Mouse (Mus musculus): ENCODE measurements at regions not wholly inside any gene's neighbourhood (a gene's known extent, or its start where the extent isn't known, plus 50 kb on each side); places are given as distances from the start of the nearest gene placed in this dataset.

DNA sequence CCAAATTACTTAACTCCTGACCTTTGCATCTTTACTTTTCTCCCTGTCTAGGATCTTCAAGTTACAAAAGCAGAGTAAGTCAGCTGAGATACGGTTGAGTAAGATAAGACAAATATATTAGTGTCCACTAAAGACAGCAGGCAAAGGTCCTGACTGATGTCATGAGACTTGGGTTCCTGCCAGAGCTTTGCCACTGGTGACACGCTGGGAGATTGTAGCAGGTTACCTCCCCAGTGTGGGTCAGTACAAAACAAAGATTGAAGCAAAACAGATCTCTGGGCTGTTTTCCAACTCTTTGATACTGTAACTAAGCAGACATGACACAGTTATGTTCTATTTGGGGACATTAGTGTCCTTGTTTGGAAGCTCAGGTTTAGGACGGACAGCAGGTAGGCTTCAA lies 146.3 kb upstream of the Igf1 start:
- Histone ChIP-seq H3K4me3 (ENCODE audit: low read depth, low read length) (no peak overlapping the region), H3K4me2 (ENCODE audit: low read depth, low read length) (no peak overlapping the region), H3K9me3 (replicated peaks; ENCODE audit: control insufficient read depth, low read length) (no peaks in the 10 kb centered on the region), H3K4me1 (ENCODE audit: control insufficient read depth, insufficient read depth, low read length) (no peaks in the 10 kb centered on the region), H3K36me3 (replicated peaks; ENCODE audit: control insufficient read depth, insufficient read depth, low read depth, low read length) (no peaks in the 10 kb centered on the region), H3K9ac (replicated peaks; ENCODE audit: low read length) (no peak overlapping the region), H3K27me3 (ENCODE audit: control insufficient read depth, insufficient read depth, low read length) (no peaks in the 10 kb centered on the region), H3K27ac (replicated peaks; ENCODE audit: low read depth, low read length) (no peak overlapping the region)
- 62% methylated on average over 3 of the region's 3 CpGs for WGBS
- ATAC-seq (replicated peaks; ENCODE audit: insufficient number of reproducible peaks, low FRiP score, low TSS enrichment, low read depth) (no peak), DNase-seq (ENCODE audit: low spot score) (no peak)

DNA sequence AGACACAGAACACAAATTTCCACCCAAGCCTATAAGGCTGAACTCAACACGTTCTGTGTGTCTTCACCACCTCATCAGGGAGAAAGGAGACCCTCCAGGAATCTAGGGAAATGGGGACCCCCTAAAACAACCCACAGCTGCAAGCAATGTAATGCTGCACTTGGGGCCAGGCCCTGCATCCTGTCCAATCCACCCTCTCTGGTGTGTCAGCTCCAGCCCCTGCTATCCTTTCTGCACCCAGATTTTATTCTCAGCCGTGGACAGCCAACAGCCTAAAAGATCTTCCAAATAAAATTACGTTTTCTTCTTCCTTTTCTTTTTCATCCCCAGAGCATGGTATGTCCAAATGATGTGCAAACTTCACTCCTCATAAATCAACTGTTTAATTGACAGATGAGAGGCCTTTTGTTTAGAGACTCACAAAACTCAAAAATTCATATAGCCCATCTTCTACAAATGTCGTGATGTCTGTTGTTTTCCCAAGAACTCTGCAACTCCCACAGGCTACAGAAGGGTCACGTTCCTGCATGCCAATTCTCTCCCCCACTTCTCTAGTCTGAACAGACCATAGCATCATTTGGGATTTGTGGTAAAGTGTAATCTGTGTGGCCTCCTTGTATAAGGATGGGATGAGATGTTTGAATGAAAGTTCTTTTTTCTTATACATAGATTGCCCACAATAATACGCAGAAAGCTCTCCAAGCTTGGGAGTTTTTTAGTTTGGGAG lies 142.0 kb upstream of the Igf1 start:
- no peaks in the 10 kb centered on the region for H3K9me3 ChIP-seq (replicated peaks; ENCODE audit: control insufficient read depth, low read length)
- H3K4me1 ChIP-seq (ENCODE audit: control insufficient read depth, insufficient read depth, low read length), result no peaks in the 10 kb centered on the region
- no peak for DNase-seq (ENCODE audit: low spot score)
- H3K4me3 ChIP-seq (ENCODE audit: low read depth, low read length), result no peak overlapping the region
- 83% methylated on average over 6 of the region's 6 CpGs for WGBS
- no peaks in the 10 kb centered on the region for H3K36me3 ChIP-seq (replicated peaks; ENCODE audit: control insufficient read depth, insufficient read depth, low read depth, low read length)
- H3K27ac ChIP-seq (replicated peaks; ENCODE audit: low read depth, low read length), result no peak overlapping the region
- no peak for ATAC-seq (replicated peaks; ENCODE audit: insufficient number of reproducible peaks, low FRiP score, low TSS enrichment, low read depth)
- no peak overlapping the region for H3K4me2 ChIP-seq (ENCODE audit: low read depth, low read length)
- H3K27me3 ChIP-seq (ENCODE audit: control insufficient read depth, insufficient read depth, low read length), result no peaks in the 10 kb centered on the region
- no peak overlapping the region for H3K9ac ChIP-seq (replicated peaks; ENCODE audit: low read length)

DNA sequence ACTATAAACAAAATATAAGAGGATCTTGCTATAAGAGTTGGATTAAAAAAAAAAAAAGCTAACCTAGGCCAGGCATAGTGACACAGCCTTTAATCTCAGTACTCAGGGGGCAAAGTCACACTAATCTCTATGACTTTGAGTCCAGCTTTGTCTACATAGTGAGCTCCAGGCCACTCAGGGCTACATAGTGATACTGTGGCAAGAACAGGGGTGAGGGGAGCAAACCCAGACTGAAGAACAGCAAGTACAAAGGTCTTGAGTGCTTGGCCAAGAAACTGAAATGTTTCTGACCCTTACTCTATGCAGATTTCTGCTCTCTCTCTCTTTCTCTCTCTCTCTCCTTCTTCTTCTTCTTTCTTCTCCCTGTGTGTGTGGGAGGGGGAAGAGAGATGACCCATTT lies 140.9 kb upstream of the Igf1 start:
- H3K36me3 ChIP-seq (replicated peaks; ENCODE audit: control insufficient read depth, insufficient read depth, low read depth, low read length), result no peaks in the 10 kb centered on the region
- H3K4me2 ChIP-seq (ENCODE audit: low read depth, low read length), result no peak overlapping the region
- H3K27me3 ChIP-seq (ENCODE audit: control insufficient read depth, insufficient read depth, low read length), result no peaks in the 10 kb centered on the region
- H3K4me1 ChIP-seq (ENCODE audit: control insufficient read depth, insufficient read depth, low read length), result no peaks in the 10 kb centered on the region
- no peak overlapping the region for H3K9ac ChIP-seq (replicated peaks; ENCODE audit: low read length)
- DNase-seq (ENCODE audit: low spot score), result no peak
- ATAC-seq (replicated peaks; ENCODE audit: insufficient number of reproducible peaks, low FRiP score, low TSS enrichment, low read depth), result no peak
- no peaks in the 10 kb centered on the region for H3K9me3 ChIP-seq (replicated peaks; ENCODE audit: control insufficient read depth, low read length)
- no peak overlapping the region for H3K27ac ChIP-seq (replicated peaks; ENCODE audit: low read depth, low read length)
- no peak overlapping the region for H3K4me3 ChIP-seq (ENCODE audit: low read depth, low read length)

DNA sequence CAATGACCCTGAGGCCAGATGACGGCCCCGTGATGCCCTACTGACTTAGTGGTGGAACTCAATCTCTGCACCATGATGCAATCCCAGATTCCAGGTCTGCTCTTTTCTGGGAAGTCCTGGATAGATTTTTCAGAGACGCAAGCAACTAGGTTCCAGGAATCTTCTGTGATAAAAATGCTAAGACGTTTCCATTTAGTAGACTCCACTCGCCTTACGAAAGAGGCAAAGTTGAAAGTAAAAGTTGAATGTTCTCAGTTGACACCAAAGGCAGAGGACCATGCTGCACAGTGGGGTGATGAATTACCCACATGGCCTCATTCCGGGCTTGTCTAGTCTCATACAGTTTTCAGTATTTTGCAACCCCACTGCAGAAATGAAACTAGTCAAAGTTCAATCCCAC lies 139.6 kb upstream of the Igf1 start:
- H3K9me3 ChIP-seq (replicated peaks; ENCODE audit: control insufficient read depth, low read length), result no peaks in the 10 kb centered on the region
- DNase-seq (ENCODE audit: low spot score) (no peak), ATAC-seq (replicated peaks; ENCODE audit: insufficient number of reproducible peaks, low FRiP score, low TSS enrichment, low read depth) (no peak)
- H3K27ac ChIP-seq (replicated peaks; ENCODE audit: low read depth, low read length), result no peak overlapping the region
- WGBS, result 91% methylated on average over 7 of the region's 7 CpGs
- H3K36me3 ChIP-seq (replicated peaks; ENCODE audit: control insufficient read depth, insufficient read depth, low read depth, low read length), result no peaks in the 10 kb centered on the region
- no peak overlapping the region for H3K9ac ChIP-seq (replicated peaks; ENCODE audit: low read length)
- H3K4me3 ChIP-seq (ENCODE audit: low read depth, low read length), result no peak overlapping the region
- no peaks in the 10 kb centered on the region for H3K27me3 ChIP-seq (ENCODE audit: control insufficient read depth, insufficient read depth, low read length)
- no peak overlapping the region for H3K4me2 ChIP-seq (ENCODE audit: low read depth, low read length)
- H3K4me1 ChIP-seq (ENCODE audit: control insufficient read depth, insufficient read depth, low read length), result no peaks in the 10 kb centered on the region

DNA sequence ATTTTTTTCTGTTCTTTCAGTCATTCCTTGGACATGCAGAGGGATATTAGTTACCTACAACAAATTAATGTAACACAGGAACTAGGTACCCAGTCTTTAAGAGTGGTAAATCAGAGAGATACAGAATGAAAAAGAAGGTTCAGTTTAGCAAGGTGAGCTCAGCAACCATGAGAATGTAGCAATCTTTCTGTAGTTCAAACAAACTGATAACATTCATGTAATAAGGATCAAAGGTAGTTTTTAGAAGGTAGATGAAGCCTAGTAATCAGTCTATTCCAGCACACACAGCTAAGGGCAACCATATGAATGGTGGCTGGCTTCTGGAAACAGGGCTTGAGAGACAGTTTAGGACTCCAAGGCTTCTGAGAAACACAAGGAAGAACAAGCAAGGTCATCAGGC lies 138.1 kb upstream of the Igf1 start:
- Histone ChIP-seq H3K4me2 (ENCODE audit: low read depth, low read length) (no peak overlapping the region), H3K4me3 (ENCODE audit: low read depth, low read length) (no peak overlapping the region), H3K27ac (replicated peaks; ENCODE audit: low read depth, low read length) (no peak overlapping the region), H3K9me3 (replicated peaks; ENCODE audit: control insufficient read depth, low read length) (no peaks in the 10 kb centered on the region), H3K4me1 (ENCODE audit: control insufficient read depth, insufficient read depth, low read length) (no peaks in the 10 kb centered on the region), H3K36me3 (replicated peaks; ENCODE audit: control insufficient read depth, insufficient read depth, low read depth, low read length) (no peaks in the 10 kb centered on the region), H3K27me3 (ENCODE audit: control insufficient read depth, insufficient read depth, low read length) (no peaks in the 10 kb centered on the region), H3K9ac (replicated peaks; ENCODE audit: low read length) (no peak overlapping the region)
- ATAC-seq (replicated peaks; ENCODE audit: insufficient number of reproducible peaks, low FRiP score, low TSS enrichment, low read depth) (no peak), DNase-seq (ENCODE audit: low spot score) (no peak)

DNA sequence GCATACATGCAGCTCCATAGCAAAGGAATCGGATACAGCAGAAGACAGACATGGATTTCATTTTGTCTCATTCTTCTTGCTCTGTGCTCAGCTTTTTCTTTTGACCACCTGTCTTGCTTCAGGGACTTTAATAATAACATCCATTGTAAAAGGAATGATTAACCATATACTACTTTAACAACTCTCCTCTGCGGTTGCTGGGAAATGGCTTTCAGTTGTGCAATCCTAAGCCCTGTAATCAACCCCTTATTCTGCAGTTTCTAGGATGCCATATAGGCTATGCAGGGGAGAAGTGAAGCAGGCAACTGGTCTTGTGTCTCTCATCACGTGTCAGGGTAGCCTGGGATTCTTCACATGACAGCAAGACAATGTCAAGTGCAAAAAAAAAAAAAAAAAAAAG lies 135.8 kb upstream of the Igf1 start:
- no peaks in the 10 kb centered on the region for H3K9me3 ChIP-seq (replicated peaks; ENCODE audit: control insufficient read depth, low read length)
- no peaks in the 10 kb centered on the region for H3K36me3 ChIP-seq (replicated peaks; ENCODE audit: control insufficient read depth, insufficient read depth, low read depth, low read length)
- ATAC-seq (replicated peaks; ENCODE audit: insufficient number of reproducible peaks, low FRiP score, low TSS enrichment, low read depth) (no peak), DNase-seq (ENCODE audit: low spot score) (no peak)
- H3K27me3 ChIP-seq (ENCODE audit: control insufficient read depth, insufficient read depth, low read length), result no peaks in the 10 kb centered on the region
- H3K27ac ChIP-seq (replicated peaks; ENCODE audit: low read depth, low read length), result no peak overlapping the region
- no peaks in the 10 kb centered on the region for H3K4me1 ChIP-seq (ENCODE audit: control insufficient read depth, insufficient read depth, low read length)
- 81% methylated on average over 3 of the region's 3 CpGs for WGBS
- H3K9ac ChIP-seq (replicated peaks; ENCODE audit: low read length), result no peak overlapping the region
- no peak overlapping the region for H3K4me3 ChIP-seq (ENCODE audit: low read depth, low read length)
- H3K4me2 ChIP-seq (ENCODE audit: low read depth, low read length), result no peak overlapping the region

DNA sequence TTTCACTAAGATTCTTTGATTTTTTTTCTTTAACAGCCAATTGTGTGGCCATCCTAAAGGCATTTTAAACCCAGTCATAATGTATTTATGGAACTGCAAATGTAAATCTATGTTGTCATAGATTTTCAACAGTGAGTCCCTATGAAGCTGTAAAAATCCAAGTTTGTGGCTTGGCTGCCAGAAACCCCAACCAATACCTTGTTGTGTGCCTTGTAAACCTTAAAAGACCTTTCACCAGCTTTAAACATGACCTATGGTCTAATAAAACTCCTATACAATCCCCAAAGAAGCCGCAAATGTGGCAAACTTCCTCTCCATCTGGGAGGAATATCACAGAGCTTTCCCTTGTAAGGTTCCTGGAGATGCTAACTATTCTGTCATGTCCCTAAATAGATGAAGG lies 125.4 kb upstream of the Igf1 start:
- no peak overlapping the region for H3K9ac ChIP-seq (replicated peaks; ENCODE audit: low read length)
- H3K4me2 ChIP-seq (ENCODE audit: low read depth, low read length), result no peak overlapping the region
- DNase-seq (ENCODE audit: low spot score) (no peak), ATAC-seq (replicated peaks; ENCODE audit: insufficient number of reproducible peaks, low FRiP score, low TSS enrichment, low read depth) (no peak)
- 82% methylated on average over 1 of the region's 1 CpGs for WGBS
- no peak overlapping the region for H3K4me3 ChIP-seq (ENCODE audit: low read depth, low read length)
- no peaks in the 10 kb centered on the region for H3K27me3 ChIP-seq (ENCODE audit: control insufficient read depth, insufficient read depth, low read length)
- no peaks in the 10 kb centered on the region for H3K36me3 ChIP-seq (replicated peaks; ENCODE audit: control insufficient read depth, insufficient read depth, low read depth, low read length)
- H3K4me1 ChIP-seq (ENCODE audit: control insufficient read depth, insufficient read depth, low read length), result no peaks in the 10 kb centered on the region
- no peaks in the 10 kb centered on the region for H3K9me3 ChIP-seq (replicated peaks; ENCODE audit: control insufficient read depth, low read length)
- no peak overlapping the region for H3K27ac ChIP-seq (replicated peaks; ENCODE audit: low read depth, low read length)

DNA sequence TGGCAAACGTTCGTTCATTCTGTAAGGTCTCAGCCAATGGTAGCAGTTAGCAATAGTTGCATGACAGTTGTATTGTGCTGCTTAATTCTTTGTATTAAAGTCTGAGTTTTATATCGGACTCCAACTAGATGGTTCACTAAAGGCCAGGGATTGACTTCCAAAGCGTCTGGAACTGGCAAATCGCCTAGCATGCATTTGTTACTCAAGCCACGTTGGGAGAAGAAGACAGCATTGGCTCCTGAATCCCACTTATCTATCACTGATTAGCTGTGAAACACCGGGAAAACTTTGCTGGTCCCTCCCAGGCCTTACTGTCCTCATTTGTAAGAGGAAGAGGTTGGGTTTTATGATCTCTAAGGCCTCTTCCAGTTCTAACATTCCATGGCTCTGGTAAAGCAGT lies 124.8 kb upstream of the Igf1 start:
- H3K36me3 ChIP-seq (replicated peaks; ENCODE audit: control insufficient read depth, insufficient read depth, low read depth, low read length), result no peaks in the 10 kb centered on the region
- no peaks in the 10 kb centered on the region for H3K27me3 ChIP-seq (ENCODE audit: control insufficient read depth, insufficient read depth, low read length)
- no peaks in the 10 kb centered on the region for H3K4me1 ChIP-seq (ENCODE audit: control insufficient read depth, insufficient read depth, low read length)
- H3K4me2 ChIP-seq (ENCODE audit: low read depth, low read length), result no peak overlapping the region
- DNase-seq (ENCODE audit: low spot score), result no peak
- H3K27ac ChIP-seq (replicated peaks; ENCODE audit: low read depth, low read length), result no peak overlapping the region
- ATAC-seq (replicated peaks; ENCODE audit: insufficient number of reproducible peaks, low FRiP score, low TSS enrichment, low read depth), result no peak
- no peak overlapping the region for H3K4me3 ChIP-seq (ENCODE audit: low read depth, low read length)
- WGBS, result 89% methylated on average over 7 of the region's 7 CpGs
- H3K9me3 ChIP-seq (replicated peaks; ENCODE audit: control insufficient read depth, low read length), result no peaks in the 10 kb centered on the region
- H3K9ac ChIP-seq (replicated peaks; ENCODE audit: low read length), result no peak overlapping the region

All from embryonic facial prominence, embryonic 11.5 days (tissue).